Mouse (Mus musculus) NIH3T3 (cell line): ENCODE measurements around the gene Mob3b.

ENCODE experiments used
- DNase-seq: peaks from one replicate; pipeline ENCODE4 v3.0.0-alpha.2; 2012; ENCODE audit warnings: low read depth

The Mob3b gene

DNA sequence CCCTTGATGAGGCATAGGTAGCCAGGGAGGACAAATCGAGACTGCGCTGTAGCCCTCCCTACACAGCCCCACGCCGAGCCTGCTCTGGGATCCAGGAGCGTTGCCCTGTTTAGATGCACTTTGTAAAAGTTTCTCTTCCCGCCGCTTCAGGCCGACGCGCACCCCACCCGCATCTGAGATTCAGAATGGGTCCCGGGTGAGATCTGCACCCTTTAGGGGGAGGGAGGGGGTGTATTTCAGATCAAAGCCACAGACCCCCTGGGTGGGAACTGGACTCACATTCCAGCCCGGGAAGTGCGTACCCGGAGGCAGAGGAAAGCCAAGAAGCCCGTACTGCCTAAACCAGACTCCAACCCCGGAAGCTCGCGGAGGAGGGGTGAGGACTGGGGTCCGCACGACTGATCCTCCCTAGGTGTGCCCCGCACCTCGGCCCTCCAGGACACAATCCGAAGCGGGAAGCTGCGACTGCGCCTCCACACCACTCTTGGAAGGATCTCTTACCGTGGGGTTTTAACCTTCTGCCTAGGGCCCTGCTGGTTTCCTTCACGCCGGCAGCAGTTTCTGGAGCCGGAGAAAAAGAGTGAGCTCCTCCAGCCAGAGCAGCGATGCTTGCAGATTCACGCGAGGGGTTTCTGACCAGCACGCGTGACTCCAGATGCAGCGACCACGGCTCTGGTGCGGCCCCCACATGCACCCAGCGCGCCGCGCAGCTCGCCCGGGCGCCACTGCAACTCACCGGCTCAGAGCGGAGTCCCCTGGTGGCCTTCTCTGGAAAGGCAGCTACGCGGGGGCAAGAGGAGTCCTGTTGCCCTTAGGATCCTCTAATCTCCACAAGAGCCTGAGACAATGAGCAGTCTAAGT, at the start of gene Mob3b:
Mob3b (minus strand) TSS at position 734 of the 861 bp plus-strand sequence.
- DNase-seq = peak; percentile 84

DNA sequence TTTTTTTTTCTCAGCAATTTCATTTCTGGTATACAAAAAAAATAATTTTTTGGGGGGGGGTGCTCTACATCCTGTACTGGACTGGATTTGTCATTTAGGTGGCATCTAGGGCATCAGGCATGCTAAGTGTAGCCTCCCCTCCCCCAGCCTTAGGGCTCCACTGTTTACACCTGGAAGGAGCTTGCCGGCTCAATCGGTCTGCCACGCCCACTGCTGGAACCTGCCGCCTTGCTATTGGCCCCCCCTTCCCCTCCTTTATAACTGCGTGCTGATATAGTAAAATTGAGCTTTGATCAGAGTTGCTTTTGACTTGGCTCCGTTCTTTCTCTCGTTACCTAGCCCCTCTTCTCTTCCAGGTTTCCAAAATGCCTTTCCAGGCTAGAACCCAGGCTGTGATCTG, 47.4 kb upstream of the Mob3b start:
- DNase-seq = no peak

DNA sequence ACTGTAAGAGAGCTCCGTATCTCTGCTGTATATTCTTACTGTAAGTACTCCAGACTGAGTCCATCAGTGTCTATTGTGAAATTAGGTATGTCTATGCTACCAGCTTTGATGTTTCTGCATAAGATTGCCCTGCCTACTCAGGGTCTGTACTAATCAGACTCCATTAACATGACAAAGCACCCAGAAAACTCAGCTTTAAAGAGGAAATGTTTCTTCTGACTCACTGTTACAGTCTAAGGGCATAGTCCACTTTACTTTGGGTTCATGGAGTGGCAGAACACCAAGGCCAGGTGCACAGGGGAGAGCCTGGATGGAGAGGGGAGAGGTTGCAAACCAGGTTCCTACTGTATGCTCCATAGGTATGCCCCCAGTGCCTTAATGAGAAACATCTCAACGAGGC, 46.4 kb upstream of the Mob3b start:
- no peak for DNase-seq

DNA sequence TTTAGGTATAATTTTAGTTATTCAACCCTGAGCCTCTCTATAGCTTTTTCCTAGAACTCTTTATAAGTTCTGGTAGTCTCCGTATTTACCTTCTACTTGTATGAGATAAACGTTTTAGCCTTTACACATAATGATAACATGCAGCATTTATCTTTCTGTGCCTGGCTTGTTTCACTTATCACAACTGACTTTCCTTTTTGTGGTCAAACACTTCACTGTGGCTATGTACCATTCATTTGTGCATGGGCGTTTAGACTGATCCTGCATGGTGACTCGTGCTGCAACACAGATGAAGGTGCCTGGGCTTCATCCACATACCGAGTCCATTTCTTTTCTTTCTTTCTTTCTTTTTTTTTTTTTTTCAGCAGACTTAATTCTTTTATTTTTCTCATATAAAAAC, 44.4 kb upstream of the Mob3b start:
- DNase-seq = no peak

DNA sequence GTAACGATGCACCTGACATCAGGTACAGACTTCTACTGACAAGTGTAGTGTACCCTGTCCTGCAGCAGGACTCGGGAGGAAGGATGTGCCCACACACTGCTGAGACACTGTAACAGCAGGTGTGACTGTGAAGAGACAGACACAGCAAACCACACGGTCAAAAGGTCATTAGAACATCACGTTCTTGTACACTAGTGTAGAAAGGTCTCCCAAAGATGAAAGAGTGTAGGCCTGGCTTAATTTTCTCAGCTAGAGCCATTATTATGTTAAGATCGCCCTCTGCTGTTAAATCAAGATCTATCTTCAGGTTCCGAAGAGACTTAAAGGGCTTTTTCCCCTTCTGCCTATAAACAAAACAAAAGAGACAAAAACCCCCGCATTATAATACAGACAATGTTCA, 35.4 kb upstream of the Mob3b start:
- peak; percentile 39 for DNase-seq

DNA sequence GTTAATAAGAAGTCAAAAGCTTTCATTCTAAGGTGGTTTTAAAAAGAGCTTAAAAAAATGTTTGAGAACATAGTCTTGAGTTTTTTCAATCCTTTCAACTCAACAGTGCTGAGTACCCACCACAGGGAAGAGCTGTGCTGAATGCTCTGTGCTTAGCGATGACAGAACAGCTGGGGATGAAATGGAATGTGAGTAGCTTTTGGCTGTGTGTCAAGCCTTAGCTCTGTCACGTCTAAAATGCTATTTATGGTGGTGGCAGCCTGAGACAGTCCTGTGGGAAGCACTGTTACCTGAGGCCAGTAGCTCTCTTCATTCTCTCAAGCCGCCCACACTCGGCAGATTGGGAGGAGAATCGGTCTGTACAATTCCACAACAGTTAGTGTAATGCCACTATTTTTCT, 32.5 kb upstream of the Mob3b start:
- DNase-seq = no peak

DNA sequence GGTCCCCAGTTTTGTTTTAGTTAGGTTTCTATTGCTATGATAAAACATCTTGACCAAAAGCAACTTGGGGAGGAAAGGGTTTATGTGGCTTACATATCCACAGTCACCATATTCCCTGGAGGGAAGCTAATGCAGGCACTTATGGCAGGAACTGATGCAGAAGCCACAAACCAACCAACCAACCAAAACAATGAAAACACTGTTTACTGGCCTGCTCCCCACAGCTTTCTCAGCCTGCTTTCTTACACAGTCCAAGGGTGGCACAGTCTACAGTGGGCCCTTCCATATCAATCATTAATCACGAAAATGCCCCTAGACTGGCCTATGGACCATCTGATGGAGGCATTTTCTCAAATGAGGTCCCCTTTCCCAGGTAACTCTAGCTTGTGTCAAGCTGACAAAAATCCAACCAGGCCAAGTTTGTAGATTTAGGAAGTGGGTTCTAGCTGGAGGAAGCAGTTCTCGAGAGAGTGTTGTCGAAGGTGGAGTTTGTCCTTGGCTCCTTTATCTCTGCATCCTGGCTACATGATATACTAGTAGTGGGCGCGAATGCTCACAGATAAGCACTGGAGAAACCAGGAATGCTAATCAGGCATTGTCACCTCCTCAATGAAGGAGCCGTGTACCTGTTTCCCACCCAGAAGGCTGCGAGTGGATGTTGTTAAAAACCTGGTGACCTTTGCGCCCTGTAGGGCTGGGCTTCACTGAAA, 30.5 kb upstream of the Mob3b start:
- no peak for DNase-seq

DNA sequence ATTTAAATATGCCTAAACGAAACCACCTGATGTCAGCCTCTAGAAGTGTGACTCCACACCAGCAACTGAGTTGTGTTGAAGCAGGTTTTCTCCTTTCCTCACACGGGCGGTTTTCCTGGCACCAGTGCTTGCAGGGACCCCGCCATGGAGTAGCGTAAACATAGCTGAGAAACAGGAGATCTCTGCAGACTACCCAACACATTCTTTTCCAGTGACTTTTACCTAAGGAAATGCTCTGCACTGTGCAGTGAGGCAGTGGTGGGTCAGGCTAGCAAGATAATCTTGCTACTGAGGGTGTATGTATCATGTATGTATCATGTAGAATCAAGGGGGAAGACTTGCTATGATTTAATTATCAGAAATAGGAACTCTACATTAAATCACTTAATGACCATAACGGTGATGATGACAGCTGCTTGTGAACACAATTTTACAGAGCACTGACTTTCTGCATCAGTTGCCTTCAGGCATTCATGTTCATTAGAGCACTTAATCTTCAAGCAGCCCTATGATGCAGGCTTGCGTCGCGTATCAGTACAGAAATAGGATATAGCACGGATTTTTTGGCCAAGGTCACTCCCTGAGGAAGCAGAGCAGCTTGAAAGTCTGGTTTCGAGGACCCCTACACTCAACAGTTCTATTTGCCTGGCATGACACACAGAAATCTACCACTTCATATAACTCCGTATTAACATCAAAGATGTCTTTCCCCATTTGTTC, 20.8 kb upstream of the Mob3b start:
- DNase-seq = peak; percentile 8

DNA sequence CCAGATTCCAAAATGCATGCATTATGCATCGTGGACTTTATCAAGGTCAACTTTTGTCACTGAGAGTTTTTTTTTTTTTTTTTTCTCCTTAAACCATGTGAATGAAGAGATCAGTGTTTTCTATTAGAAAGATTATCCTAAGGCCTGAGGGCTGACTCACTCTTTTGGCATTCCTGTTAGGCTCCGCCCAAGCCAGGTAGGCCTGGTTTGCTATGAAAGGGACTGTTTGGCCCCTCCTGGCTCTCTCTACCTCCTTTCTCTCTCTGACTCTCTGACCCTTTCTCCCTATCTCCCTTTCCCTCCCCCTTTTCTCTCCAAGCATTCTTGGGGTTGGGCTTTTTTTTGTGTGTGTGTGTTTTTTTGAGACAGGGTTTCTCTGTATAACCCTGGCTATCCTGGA, 18.3 kb upstream of the Mob3b start:
- DNase-seq = no peak

DNA sequence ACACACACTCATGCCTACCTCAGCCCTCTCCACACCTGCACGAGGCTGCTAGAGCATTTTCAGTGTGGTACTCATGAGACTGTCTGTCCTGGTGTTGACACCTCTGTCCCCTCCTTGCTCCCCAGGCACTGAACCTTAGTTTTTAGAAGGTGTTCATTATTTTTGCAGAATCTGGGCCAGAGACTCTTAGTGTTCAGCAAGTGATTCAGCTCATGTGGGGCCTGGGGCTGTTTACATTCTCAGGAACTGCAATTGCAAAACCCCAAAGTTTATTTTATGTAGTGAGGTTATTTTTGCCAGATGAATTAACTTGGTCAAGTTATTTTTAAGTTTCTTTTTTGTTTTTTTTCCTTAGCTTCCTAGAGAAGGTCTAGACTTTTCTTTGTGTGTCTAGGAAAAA, 16.3 kb upstream of the Mob3b start:
- DNase-seq = peak; percentile 74

DNA sequence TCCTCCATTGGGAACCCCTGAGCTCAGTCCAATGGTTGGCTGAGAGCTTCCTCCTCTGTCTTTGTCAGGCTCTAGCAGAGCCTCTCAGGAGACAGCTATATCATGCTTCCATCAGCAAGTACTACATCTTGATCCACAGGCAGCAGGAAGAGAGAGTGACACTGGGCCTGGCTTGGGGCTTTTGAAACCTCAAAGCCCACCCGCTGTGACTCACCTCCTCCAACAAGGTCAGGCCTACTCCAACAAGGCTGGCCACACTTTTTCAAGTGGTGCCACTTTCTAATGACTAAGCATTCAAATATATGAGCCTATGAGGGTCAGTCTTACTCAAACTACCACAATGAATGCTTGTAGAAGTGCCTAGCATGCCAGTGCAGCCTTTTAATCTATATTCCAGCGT, 15.2 kb upstream of the Mob3b start:
- DNase-seq = no peak

DNA sequence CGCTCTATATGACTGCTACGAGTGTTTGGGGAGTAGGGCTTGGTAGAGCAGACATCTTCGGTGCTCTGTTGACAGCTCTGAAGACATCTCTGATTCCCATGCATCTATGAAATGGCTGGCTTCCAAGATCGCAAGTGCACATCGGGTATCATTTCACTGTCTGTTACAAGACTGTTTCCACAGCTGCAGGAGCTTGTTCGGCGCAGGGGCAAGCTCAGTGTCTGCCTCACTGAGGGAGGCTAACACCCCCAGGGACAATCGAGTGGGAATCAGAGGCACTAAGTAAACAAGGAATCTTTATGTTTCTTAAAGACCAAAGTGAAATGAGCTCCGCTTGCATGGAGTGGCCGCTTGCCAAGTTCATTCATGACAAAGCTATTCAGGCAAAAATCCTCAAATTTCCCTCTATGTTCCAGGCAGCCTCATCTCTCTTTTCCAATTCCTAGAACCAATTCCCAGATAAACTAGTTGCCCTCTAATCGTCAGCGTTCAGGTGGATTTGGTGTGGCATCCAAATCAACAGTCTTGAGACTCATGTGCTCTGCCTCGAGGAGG, 12.4 kb upstream of the Mob3b start:
- DNase-seq = peak; percentile 86

DNA sequence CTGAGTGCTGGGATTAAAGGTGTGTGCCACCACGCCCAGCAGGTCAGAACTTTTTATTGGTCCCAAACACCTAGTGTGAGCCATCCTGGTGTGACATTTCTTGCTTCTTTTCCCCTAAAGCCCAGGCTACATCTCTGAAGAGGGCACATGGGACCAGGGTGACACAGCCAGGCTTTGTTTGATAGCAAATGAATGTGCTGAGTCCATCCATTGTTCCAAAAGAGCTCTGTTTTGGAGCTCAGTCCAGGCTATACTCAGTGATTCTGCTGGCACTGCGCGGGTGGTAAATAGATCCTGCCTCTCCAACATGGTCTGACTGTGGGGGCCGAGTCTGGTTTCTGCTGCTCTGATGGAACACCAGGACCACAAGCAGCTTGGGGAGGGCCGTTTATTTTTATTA, 10.6 kb upstream of the Mob3b start:
- no peak for DNase-seq

DNA sequence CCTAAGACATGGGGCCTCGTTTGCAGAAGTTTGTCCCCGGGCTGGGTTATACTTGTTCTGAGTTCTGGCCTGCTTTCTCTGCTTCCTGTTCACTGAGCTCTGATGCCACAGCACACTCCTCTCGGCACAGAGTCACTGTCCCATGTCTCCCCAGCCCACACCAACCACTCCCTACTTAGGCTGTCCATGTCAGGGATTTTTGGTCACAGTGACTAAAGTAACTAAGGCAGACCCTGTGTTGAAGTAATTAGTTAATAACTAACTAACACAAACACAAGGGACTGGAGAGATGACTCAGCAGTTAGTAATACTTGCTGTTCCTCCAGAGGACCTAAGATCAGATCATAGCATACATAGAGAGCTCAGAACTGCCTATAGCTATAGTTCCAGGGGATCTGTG, 8.7 kb upstream of the Mob3b start:
- DNase-seq = no peak

DNA sequence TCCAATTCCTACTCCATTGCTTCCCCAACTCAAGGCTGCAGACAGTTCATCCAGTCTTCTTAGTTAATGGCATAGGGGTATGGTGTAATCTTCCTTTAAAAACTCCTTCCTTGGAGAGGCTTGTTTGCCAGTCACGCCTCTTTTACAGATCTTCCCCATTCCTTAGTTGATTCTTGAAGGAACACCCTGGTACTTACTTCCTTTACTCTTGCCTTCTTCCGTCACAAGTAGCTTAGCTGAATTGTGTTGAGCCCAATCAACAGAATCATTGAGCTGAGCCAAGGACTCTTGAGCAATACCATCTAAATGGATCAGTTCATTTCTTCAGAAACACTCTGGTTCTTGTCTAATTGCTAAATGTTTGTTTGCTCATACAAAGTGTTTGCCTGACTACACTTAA, 8.0 kb upstream of the Mob3b start:
- no peak for DNase-seq

DNA sequence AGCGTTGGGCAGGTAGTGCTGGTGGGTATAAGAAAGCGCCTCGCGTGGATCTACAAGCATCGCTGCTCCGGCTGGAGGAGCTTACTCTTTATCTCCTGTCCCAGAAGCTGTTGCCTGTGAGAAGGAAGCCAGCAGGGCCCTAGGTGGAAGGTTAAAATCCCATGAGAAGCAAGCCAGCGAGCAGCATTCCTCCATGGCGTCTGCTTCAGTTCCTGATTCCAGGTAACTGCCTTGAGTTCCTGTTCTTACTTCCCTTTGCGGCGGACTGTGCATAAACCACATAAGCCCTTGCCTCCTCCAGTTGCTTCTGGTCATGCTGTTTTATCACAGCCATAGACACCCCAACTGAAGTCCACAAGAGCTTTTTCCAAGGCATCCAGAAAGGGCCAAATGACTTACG, 531 bp upstream of the Mob3b start:
- DNase-seq = no peak

DNA sequence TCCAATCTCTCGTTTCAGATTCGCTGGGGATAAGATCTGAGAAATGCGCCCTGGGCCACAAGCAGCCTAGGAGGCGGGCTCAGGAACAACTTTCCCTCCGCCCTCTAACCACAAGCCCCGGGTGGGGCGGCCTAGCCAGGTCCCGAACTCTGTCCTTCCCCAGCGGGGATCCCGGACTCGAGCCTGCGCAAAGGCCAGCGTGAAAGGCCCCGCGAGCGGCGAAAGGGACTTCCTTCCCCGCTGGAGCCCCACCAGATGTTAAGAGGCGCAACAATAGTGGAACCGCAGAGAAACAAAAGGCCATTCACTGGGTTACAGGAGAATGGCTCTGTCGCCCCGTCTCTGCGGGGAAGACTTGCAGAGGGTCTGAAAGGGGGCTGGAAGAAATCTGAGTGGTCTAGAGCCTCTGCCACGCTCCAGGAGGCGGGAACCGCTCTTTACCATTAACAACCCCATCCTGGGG, 1.1 kb downstream of the Mob3b start:
- peak; percentile 39 for DNase-seq

DNA sequence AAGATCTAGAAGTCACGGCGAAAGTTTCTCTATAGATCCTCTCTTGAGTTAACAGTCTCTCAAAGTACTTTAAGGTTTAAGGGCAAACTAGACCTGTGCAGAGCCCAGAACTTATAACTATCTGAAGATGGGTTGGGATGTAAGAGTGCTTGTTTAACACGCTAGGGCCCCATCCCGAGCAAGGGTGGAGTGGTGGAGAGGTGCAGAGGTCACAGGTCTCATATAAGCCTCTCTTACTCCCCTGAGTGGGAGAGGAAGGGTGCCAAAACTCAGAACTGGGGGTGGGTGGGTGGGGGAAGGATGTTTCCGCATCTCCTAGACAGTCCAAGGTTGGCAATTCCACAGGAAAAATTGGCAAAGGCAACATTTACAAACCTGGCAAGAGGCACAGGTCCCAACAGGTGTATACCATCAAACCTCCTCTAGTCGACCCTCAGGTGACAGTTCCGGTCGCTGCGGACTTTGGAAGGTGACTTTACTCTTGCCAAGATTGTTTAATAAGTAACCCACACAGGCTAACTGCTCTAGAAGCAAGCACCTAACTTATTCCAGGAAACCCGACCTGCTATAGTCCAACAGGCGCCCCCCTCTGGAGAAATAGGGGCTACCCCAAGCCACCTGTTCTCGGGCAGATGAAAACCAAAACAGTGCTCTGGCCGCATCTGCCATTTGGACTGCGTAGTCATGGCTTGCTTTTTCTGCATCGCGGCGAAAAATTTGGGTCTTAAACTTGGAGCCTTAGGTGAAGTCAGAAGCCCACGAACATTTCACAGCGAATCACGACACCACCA, 2.0 kb downstream of the Mob3b start:
- peak; percentile 13 for DNase-seq

DNA sequence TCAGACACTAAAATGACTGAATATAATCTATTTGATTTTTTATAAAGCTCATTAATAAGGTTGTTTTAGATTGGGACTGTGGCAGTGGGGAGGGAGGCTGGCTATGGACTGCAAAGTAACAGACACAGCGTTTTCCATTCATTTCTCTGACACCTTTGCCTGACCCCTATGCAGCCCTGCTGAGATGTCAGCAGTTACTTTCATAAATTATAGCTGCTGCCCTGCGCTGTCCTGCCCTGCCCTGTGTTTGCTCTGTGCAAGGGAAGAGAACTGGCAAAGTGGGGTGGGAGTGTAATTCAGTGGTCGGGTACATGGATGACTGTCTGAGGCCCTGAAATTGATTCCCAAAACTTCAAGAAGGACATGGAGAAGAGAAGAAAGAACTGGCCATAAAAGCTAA, 3.2 kb downstream of the Mob3b start:
- DNase-seq = no peak

DNA sequence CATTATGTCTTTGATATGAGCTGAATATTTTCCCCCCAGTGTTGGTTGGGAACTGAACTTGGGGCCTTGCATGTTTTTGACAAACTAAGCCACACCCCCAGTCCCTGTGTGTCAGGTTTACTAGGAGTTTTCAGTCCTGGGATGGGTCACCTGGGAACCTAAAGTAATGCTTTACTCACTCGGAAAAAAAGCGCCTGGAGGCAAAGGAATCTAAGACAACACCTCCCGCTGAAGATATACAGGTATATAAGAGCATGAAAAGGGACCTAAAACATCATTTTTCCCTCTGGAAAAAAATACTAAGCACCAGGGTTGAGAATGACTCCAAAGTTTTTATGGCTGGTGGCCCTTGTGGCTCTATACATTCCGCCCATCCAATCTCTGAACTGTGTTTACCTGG, 5.5 kb downstream of the Mob3b start, which contains the start of gene Ifnk:
Ifnk (plus strand) TSS at position 301 of the 400 bp plus-strand sequence.
- DNase-seq = no peak

DNA sequence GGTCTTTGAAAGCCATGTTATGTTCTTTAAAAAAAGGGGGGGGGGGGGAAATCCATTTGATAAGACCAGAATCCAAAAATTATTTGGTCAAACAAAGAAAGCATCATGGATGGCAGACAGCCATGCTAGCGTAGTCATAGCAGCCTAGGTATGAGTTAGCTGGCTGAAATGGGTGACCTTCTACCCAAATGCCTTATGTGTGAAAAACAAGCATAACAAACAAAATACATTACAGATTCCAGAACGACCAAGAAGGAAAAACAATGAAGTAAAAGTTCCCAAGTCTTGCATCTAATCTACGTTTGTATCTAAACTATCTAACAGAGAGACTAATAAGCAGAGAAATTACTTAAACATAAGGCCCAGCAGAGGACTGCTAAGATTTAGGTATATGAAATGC, 6.6 kb downstream of the Mob3b start:
- peak; percentile 11 for DNase-seq

DNA sequence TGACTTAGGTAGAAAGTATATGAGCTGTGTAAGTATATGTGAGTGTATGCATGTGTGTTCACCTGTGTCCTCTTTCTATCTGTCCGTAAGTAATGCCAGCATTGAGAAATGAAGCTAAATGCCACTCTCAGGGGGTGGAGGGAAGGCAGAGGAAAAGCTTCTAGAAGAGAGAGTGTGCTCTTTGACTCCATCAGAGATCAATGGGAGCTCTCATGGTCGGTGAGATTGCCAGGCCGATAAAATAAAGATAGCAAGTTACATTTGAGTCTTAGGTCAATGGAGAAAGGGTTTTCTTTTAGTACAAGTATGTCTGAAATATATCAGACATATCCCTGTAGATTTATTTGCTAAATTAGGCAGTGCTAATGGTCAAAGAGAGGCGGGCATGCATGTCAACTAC, 9.0 kb downstream of the Mob3b start:
- DNase-seq = no peak
